Mouse (Mus musculus) heart, embryonic 10.5 days (tissue): Measurements from ENCODE around the gene Slc52a3. TPM values are rescaled to one million over a fixed set of nuclear protein-coding genes. Genes with fewer than 3 reads are reported as not detected.

Experiments used
- DNase-seq: peaks from one replicate; pipeline ENCODE4 v3.0.0-alpha.2; 2017; ENCODE audit warnings: low spot score
- H3K27ac ChIP-seq: fragments of 300-500 bp; sonication (generic); 2 replicates; pipeline ENCODE4 v1.5.1; 2016; ENCODE audit warnings: mild to moderate bottlenecking
- H3K27me3 ChIP-seq: fragments of 300-500 bp; sonication (generic); 2 replicates; pipeline ENCODE4 v1.6.1; 2016; ENCODE audit warnings: mild to moderate bottlenecking; ENCODE audit not compliant: poor library complexity, insufficient read depth, severe bottlenecking
- H3K36me3 ChIP-seq: fragments of 300-500 bp; sonication (generic); 2 replicates; pipeline ENCODE4 v1.6.1; 2016; ENCODE audit warnings: mild to moderate bottlenecking, moderate library complexity
- H3K4me1 ChIP-seq: fragments of 300-500 bp; sonication (generic); 2 replicates; pipeline ENCODE4 v1.6.1; 2016; ENCODE audit warnings: mild to moderate bottlenecking
- H3K4me3 ChIP-seq: fragments of 300-500 bp; sonication (generic); 2 replicates; pipeline ENCODE4 v1.5.1; 2016; ENCODE audit warnings: mild to moderate bottlenecking, moderate library complexity
- H3K9me3 ChIP-seq: fragments of 300-500 bp; sonication (generic); 2 replicates; pipeline ENCODE4 v1.6.1; 2016; ENCODE audit warnings: mild to moderate bottlenecking, moderate library complexity
- WGBS: fragments of 180-500 bp; shearing (Covaris S2); methylation state at CpG from one replicate; pipeline ENCODE4 v1.1.7; 2016; 5-methylcytosine and 5-hydroxymethylcytosine counted together
- polyA plus RNA-seq: library from polyadenylated mRNA; unstranded; fragments of >200 nt; fragmentation: Nextera tagmentation; extraction: Ambion mirVana; gene quantifications from 2 replicates; pipeline ENCODE4 v1.2.1, GENCODE M21; 2016

Slc52a3 gene
- polyA plus RNA-seq, 1 experiment from 2014 or later, result 1.2 TPM

GRCm38 (mm10) chr2:151977689-151978440, 18.4 kb upstream of the Slc52a3 start:
- H3K27me3 ChIP-seq, result peaks cover 32% of the 10 kb centered on the region
- H3K4me3 ChIP-seq, result no peak overlapping the region
- H3K27ac ChIP-seq, result peak overlapping the region; percentile 38; the same call in 1 of the 2 replicates
- H3K9me3 ChIP-seq, result no peaks in the 10 kb centered on the region
- H3K36me3 ChIP-seq, result no peaks in the 10 kb centered on the region
- H3K4me1 ChIP-seq, result peaks cover 46% of the 10 kb centered on the region
- WGBS, result 86% methylated on average over 4 of the region's 4 CpGs
- no peak for DNase-seq

GRCm38 (mm10) chr2:151978494-151978893, 17.8 kb upstream of the Slc52a3 start:
- WGBS, result 74% methylated on average over 6 of the region's 6 CpGs
- no peaks in the 10 kb centered on the region for H3K36me3 ChIP-seq
- peak overlapping the region; percentile 81; the same call in 1 of the 2 replicates for H3K4me3 ChIP-seq
- H3K4me1 ChIP-seq, result peaks cover 40% of the 10 kb centered on the region
- peaks cover 28% of the 10 kb centered on the region for H3K27me3 ChIP-seq
- H3K9me3 ChIP-seq, result no peaks in the 10 kb centered on the region
- H3K27ac ChIP-seq, result no peak overlapping the region
- no peak for DNase-seq

- DNase-seq, result peak; percentile 95
- peaks cover 29% of the 10 kb centered on the region for H3K4me1 ChIP-seq
- H3K27me3 ChIP-seq, result peaks cover 15% of the 10 kb centered on the region
- H3K36me3 ChIP-seq, result no peaks in the 10 kb centered on the region
- no peaks in the 10 kb centered on the region for H3K9me3 ChIP-seq
- under 1% methylated on average over 46 of the region's 46 CpGs for WGBS
- peak within 1 kb of the TSS; percentile 88 for H3K27ac ChIP-seq
- peak within 1 kb of the TSS; percentile 81 for H3K4me3 ChIP-seq
These were observed 16.6 kb upstream of the Slc52a3 start, which contains the start of gene Fam110a for GRCm38 (mm10) chr2:151979470-151980354. Gene Fam110a, minus strand, starts transcription at chr2:151980219.

- peaks cover 29% of the 10 kb centered on the region for H3K4me1 ChIP-seq
- WGBS, result 36% methylated on average over 3 of the region's 3 CpGs
- peak overlapping the region; percentile 88 for H3K27ac ChIP-seq
- no peaks in the 10 kb centered on the region for H3K36me3 ChIP-seq
- H3K27me3 ChIP-seq, result peaks cover 11% of the 10 kb centered on the region; the same call in 1 of the 2 replicates
- peak overlapping the region; percentile 81 for H3K4me3 ChIP-seq
- no peaks in the 10 kb centered on the region for H3K9me3 ChIP-seq
- DNase-seq, result no peak
These were observed 16.0 kb upstream of the Slc52a3 start for GRCm38 (mm10) chr2:151980355-151980693.

GRCm38 (mm10) chr2:151981268-151981667, 15.0 kb upstream of the Slc52a3 start:
- 0 out of 2 replicates have a peak, but pooled peaks cover 1% of the 10 kb centered on the region for H3K27me3 ChIP-seq
- no peak for DNase-seq
- no peak overlapping the region for H3K27ac ChIP-seq
- H3K4me1 ChIP-seq, result peaks cover 29% of the 10 kb centered on the region
- no peaks in the 10 kb centered on the region for H3K9me3 ChIP-seq
- WGBS, result 72% methylated on average over 6 of the region's 6 CpGs
- no peaks in the 10 kb centered on the region for H3K36me3 ChIP-seq
- H3K4me3 ChIP-seq, result no peak overlapping the region

GRCm38 (mm10) chr2:151982476-151982875, 13.8 kb upstream of the Slc52a3 start:
- no peaks in the 10 kb centered on the region for H3K36me3 ChIP-seq
- H3K4me3 ChIP-seq, result no peak overlapping the region
- H3K27ac ChIP-seq, result no peak overlapping the region
- no peak for DNase-seq
- H3K9me3 ChIP-seq, result no peaks in the 10 kb centered on the region
- H3K4me1 ChIP-seq, result peaks cover 27% of the 10 kb centered on the region
- no peaks in the 10 kb centered on the region for H3K27me3 ChIP-seq

GRCm38 (mm10) chr2:151984019-151984418, 12.3 kb upstream of the Slc52a3 start:
- WGBS, result 74% methylated on average over 9 of the region's 9 CpGs
- no peak overlapping the region for H3K4me3 ChIP-seq
- no peaks in the 10 kb centered on the region for H3K9me3 ChIP-seq
- H3K36me3 ChIP-seq, result no peaks in the 10 kb centered on the region
- no peaks in the 10 kb centered on the region for H3K27me3 ChIP-seq
- peaks cover 14% of the 10 kb centered on the region for H3K4me1 ChIP-seq
- no peak overlapping the region for H3K27ac ChIP-seq
- no peak for DNase-seq

- H3K27ac ChIP-seq, result no peak overlapping the region
- H3K27me3 ChIP-seq, result no peaks in the 10 kb centered on the region
- no peaks in the 10 kb centered on the region for H3K36me3 ChIP-seq
- H3K9me3 ChIP-seq, result no peaks in the 10 kb centered on the region
- WGBS, result 59% methylated on average over 7 of the region's 7 CpGs
- no peak overlapping the region for H3K4me3 ChIP-seq
- H3K4me1 ChIP-seq, result peaks cover under 1% of the 10 kb centered on the region; the same call in 1 of the 2 replicates
- no peak for DNase-seq
These were observed 10.7 kb upstream of the Slc52a3 start for GRCm38 (mm10) chr2:151985426-151986172.

GRCm38 (mm10) chr2:151986958-151987357, 9.4 kb upstream of the Slc52a3 start:
- WGBS, result 72% methylated on average over 8 of the region's 8 CpGs

GRCm38 (mm10) chr2:151988978-151989377, 7.3 kb upstream of the Slc52a3 start:
- peaks cover 7% of the 10 kb centered on the region; the same call in 1 of the 2 replicates for H3K4me1 ChIP-seq
- 54% methylated on average over 2 of the region's 2 CpGs for WGBS
- H3K36me3 ChIP-seq, result no peaks in the 10 kb centered on the region
- H3K27me3 ChIP-seq, result peaks cover 32% of the 10 kb centered on the region
- DNase-seq, result no peak
- no peaks in the 10 kb centered on the region for H3K9me3 ChIP-seq
- H3K27ac ChIP-seq, result no peak overlapping the region
- H3K4me3 ChIP-seq, result no peak overlapping the region

More at GRCm38 (mm10) chr2:151986958-151987357, 9.4 kb upstream of the Slc52a3 start:
- H3K27ac ChIP-seq, result no peak overlapping the region
- H3K4me3 ChIP-seq, result no peak overlapping the region
- no peaks in the 10 kb centered on the region for H3K36me3 ChIP-seq
- peaks cover 7% of the 10 kb centered on the region; the same call in 1 of the 2 replicates for H3K4me1 ChIP-seq
- H3K9me3 ChIP-seq, result no peaks in the 10 kb centered on the region
- H3K27me3 ChIP-seq, result peaks cover 12% of the 10 kb centered on the region; the same call in 1 of the 2 replicates
- DNase-seq, result no peak

- Histone ChIP-seq H3K27me3 (peaks cover 52% of the 10 kb centered on the region), H3K36me3 (no peaks in the 10 kb centered on the region), H3K4me1 (peaks cover 17% of the 10 kb centered on the region), H3K9me3 (no peaks in the 10 kb centered on the region), H3K4me3 (no peak overlapping the region), H3K27ac (no peak overlapping the region)
- 52% methylated on average over 1 of the region's 1 CpGs for WGBS
- no peak for DNase-seq
These were observed 5.3 kb upstream of the Slc52a3 start for GRCm38 (mm10) chr2:151990985-151991394.

- Histone ChIP-seq H3K27ac (no peak overlapping the region), H3K36me3 (no peaks in the 10 kb centered on the region), H3K4me1 (peaks cover 17% of the 10 kb centered on the region), H3K4me3 (no peak overlapping the region), H3K27me3 (peaks cover 57% of the 10 kb centered on the region), H3K9me3 (no peaks in the 10 kb centered on the region)
- DNase-seq, result no peak
- 35% methylated on average over 5 of the region's 5 CpGs for WGBS
These were observed 4.9 kb upstream of the Slc52a3 start for GRCm38 (mm10) chr2:151991446-151991845.
